Mouse (Mus musculus) stomach, postnatal 0 days (tissue): Measurements from ENCODE around the gene Mgll. TPM values are rescaled to one million over a fixed set of nuclear protein-coding genes. Genes with fewer than 3 reads are reported as not detected.

Source experiments
- ATAC-seq: fragments of 200-750 bp; cut with Nextera tagmentation; 2 replicates; pipeline ENCODE4 v1.8.0; 2017; ENCODE audit not compliant: low FRiP score, low TSS enrichment
- DNase-seq: peaks from one replicate; pipeline ENCODE4 v3.0.0-alpha.2; 2016; ENCODE audit warnings: low spot score
- H3K27ac ChIP-seq: fragments of 300-500 bp; sonication (generic); replicated peaks from 2 replicates; pipeline ENCODE4 v1.5.1; 2014; ENCODE audit warnings: mild to moderate bottlenecking, control low read depth
- H3K27me3 ChIP-seq: fragments of 300-500 bp; sonication (generic); 2 replicates; pipeline ENCODE4 v1.6.1; 2014; ENCODE audit warnings: low read length; ENCODE audit not compliant: control insufficient read depth, insufficient read depth
- H3K36me3 ChIP-seq: fragments of 300-500 bp; sonication (generic); 2 replicates; pipeline ENCODE4 v1.6.1; 2014; ENCODE audit warnings: low read length, mixed read lengths; ENCODE audit not compliant: control insufficient read depth, insufficient read depth
- H3K4me1 ChIP-seq: fragments of 300-500 bp; sonication (generic); replicated peaks from 2 replicates; pipeline ENCODE4 v1.6.1; 2014; ENCODE audit warnings: antibody characterized with exemption; ENCODE audit not compliant: control insufficient read depth, insufficient read depth
- H3K4me2 ChIP-seq: fragments of 300-500 bp; sonication (generic); replicated peaks from 2 replicates; pipeline ENCODE4 v1.6.1; 2014; ENCODE audit warnings: low read depth, mild to moderate bottlenecking, control low read depth, moderate library complexity
- H3K4me3 ChIP-seq: fragments of 300-500 bp; sonication (generic); 2 replicates; pipeline ENCODE4 v1.5.1; 2014; ENCODE audit warnings: low read depth, low read length, control low read depth
- H3K9ac ChIP-seq: fragments of 300-500 bp; sonication (generic); 2 replicates; pipeline ENCODE4 v1.6.1; 2014; ENCODE audit warnings: mild to moderate bottlenecking, low read length, control low read depth, mixed read lengths
- H3K9me3 ChIP-seq: fragments of 300-500 bp; sonication (generic); 2 replicates; pipeline ENCODE4 v1.6.1; 2016; ENCODE audit warnings: low read length; ENCODE audit not compliant: control insufficient read depth
- CTCF ChIP-seq: IDR thresholded peaks from 2 replicates; pipeline ENCODE4 v1.5.1; 2016; ENCODE audit warnings: antibody characterized with exemption, low read depth, mild to moderate bottlenecking, moderate library complexity
- EP300 ChIP-seq: optimal IDR thresholded peaks from 2 replicates; pipeline ENCODE3; 2016; ENCODE audit warnings: antibody characterized with exemption
- WGBS: fragments of 180-500 bp; shearing (Covaris S2); extraction: QIAGEN DNeasy Blood & Tissue Kit; methylation state at CpG from one replicate; pipeline ENCODE4 v1.1.7; 2014; 5-methylcytosine and 5-hydroxymethylcytosine counted together
- polyA plus RNA-seq: library from polyadenylated mRNA; unstranded; fragments of >200 nt; fragmentation: Nextera tagmentation; extraction: Ambion mirVana; gene quantifications from 2 replicates; pipeline ENCODE4 v1.2.1, GENCODE M21; 2015

The Mgll gene
- polyA plus RNA-seq, 1 experiment from 2014 or later: 117 TPM

DNA sequence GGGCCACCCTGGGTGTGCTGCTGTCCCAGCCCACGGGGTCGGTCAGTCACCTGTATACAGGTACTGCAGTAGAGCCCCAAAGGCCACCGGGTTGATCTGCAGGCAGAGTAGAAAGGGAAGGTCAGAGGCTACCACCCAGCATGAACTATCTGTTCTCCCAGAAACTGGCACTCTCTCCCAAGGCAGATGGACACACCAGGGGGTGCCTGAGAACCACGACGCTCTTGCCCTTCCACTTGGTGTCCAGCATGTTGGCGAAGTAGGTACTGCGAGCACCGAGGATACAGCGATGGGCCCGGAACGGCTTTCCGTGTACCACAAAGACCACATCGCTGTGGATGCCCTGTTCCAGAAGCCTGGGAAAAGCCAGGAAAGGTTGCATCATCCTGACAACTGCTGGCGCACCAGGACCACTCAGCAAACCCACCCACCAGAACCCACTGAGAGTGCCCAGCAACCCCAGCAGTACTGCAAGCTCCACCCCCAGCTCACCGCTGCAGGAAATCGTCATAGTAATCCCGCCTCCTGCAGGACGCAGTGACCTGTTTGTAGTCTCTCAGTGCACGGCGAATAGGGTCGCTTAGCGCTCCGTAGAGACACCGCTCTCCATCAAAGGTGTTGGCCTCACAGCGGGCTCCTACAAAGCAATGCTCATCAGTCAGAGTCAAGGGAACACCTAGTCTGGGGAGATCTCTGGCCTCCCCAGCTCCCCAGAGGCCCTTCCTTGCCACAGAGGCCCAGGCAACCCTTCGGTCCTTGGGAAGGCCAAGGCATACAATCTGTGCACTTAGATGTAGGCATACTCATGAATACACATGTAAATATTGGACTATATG is 115.1 kb downstream of the Mgll start:
- H3K27me3 ChIP-seq: no peaks in the 10 kb centered on the region
- no peak overlapping the region for H3K27ac ChIP-seq
- no peak overlapping the region for H3K4me2 ChIP-seq
- no peak for ATAC-seq
- H3K9me3 ChIP-seq: no peaks in the 10 kb centered on the region
- no peak for DNase-seq
- TF ChIP-seq CTCF (no peak), EP300 (no peak)
- no peak overlapping the region for H3K9ac ChIP-seq
- H3K4me1 ChIP-seq: peaks cover 4% of the 10 kb centered on the region; the same call in 1 of the 2 replicates
- H3K4me3 ChIP-seq: no peak overlapping the region
- peaks cover 9% of the 10 kb centered on the region; the same call in 1 of the 2 replicates for H3K36me3 ChIP-seq
- WGBS: 86% methylated on average over 26 of the region's 26 CpGs

DNA sequence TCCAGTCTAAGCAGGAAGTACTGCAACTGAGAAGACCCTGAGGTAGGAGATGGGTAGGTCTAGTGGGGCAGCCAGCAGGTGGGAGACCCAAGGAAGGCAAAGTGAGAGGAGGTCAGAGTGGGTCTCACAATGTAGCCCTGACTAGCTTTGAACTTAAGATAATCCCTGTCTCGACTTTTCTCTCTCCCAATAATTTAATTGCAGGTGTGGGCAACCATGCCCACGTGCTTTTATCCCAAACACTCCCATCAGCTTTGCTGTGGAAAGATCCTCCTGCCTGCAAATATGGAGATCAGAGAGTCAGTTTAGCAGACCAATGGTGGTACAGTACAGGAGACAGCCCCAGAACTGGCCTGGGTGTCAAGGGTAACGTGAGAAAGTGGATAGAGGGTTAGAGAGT is 116.0 kb downstream of the Mgll start:
- no peak for TF ChIP-seq CTCF
- TF ChIP-seq EP300: no peak
- H3K27ac ChIP-seq: no peak overlapping the region
- H3K4me1 ChIP-seq: peaks cover 4% of the 10 kb centered on the region; the same call in 1 of the 2 replicates
- DNase-seq: no peak
- H3K27me3 ChIP-seq: no peaks in the 10 kb centered on the region
- H3K9ac ChIP-seq: no peak overlapping the region
- no peaks in the 10 kb centered on the region for H3K9me3 ChIP-seq
- H3K36me3 ChIP-seq: peaks cover 9% of the 10 kb centered on the region; the same call in 1 of the 2 replicates
- 80% methylated on average over 3 of the region's 3 CpGs for WGBS
- no peak for ATAC-seq
- H3K4me3 ChIP-seq: no peak overlapping the region
- no peak overlapping the region; the same call in 1 of the 2 replicates for H3K4me2 ChIP-seq

DNA sequence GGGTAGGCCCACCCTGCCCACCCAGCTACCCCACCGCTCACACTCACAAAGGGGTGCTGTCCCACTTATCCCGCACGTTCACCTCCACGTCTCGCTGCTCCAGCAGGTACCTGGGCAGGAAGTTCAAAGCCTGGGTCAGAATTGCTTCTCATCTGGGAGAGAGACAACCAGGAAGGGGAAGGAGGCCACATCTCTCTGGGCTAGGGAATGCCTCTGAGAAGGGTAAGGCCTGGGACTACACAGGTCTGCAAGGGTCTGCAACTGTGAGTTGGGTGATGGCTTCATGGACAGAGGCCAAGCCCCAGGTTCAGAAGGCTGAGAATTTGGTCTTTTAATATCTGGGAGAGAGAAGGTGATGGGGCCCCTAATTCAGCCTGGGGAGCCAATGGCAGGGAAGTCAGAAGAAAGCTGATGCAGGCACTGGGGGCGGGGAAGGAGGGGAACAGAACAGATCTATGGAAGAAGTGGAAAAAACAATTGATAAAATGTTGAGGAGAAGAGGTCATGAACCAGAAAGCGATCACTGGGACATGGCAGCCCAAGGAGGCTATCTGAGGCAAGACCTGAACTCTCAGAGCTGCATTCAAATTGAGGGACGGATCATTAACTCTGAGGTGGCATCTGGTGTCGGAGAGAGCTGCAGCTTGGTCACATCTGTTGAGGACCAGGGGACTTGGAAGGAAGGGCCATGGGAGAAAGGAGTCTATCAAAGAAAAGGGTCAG is 116.7 kb downstream of the Mgll start:
- H3K4me2 ChIP-seq: peak overlapping the region; percentile 80
- peaks cover 4% of the 10 kb centered on the region; the same call in 1 of the 2 replicates for H3K4me1 ChIP-seq
- TF ChIP-seq EP300 (no peak), CTCF (no peak)
- H3K4me3 ChIP-seq: peak overlapping the region; percentile 86
- H3K27ac ChIP-seq: peak overlapping the region; percentile 97
- DNase-seq: no peak
- WGBS: 52% methylated on average over 9 of the region's 9 CpGs
- no peak for ATAC-seq
- H3K9ac ChIP-seq: peak overlapping the region; percentile 94
- no peaks in the 10 kb centered on the region for H3K27me3 ChIP-seq
- H3K36me3 ChIP-seq: peaks cover 6% of the 10 kb centered on the region; the same call in 1 of the 2 replicates
- H3K9me3 ChIP-seq: no peaks in the 10 kb centered on the region

DNA sequence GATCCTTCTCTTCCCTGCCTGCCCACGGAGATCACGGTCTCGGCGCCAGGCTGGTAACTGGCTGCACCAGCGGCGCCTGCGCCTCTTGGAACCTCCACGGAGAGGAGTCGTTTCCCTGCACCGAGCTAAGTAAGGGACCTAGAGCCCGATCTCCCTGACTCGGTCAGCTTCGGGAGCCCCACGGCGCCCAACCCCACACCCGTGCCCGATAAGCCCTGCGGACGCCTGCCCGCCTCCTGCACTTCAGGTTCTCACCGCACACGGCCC is 117.2 kb downstream of the Mgll start:
- Histone ChIP-seq H3K9ac (peak overlapping the region; percentile 94), H3K36me3 (peaks cover 5% of the 10 kb centered on the region; the same call in 1 of the 2 replicates), H3K4me2 (peak overlapping the region; percentile 80), H3K27me3 (no peaks in the 10 kb centered on the region), H3K27ac (peak overlapping the region; percentile 97), H3K4me3 (peak overlapping the region; percentile 86), H3K4me1 (peaks cover 4% of the 10 kb centered on the region; the same call in 1 of the 2 replicates), H3K9me3 (no peaks in the 10 kb centered on the region)
- TF ChIP-seq CTCF (no peak), EP300 (no peak)
- DNase-seq: no peak
- peak; percentile 23 for ATAC-seq
- WGBS: under 1% methylated on average over 22 of the region's 22 CpGs

DNA sequence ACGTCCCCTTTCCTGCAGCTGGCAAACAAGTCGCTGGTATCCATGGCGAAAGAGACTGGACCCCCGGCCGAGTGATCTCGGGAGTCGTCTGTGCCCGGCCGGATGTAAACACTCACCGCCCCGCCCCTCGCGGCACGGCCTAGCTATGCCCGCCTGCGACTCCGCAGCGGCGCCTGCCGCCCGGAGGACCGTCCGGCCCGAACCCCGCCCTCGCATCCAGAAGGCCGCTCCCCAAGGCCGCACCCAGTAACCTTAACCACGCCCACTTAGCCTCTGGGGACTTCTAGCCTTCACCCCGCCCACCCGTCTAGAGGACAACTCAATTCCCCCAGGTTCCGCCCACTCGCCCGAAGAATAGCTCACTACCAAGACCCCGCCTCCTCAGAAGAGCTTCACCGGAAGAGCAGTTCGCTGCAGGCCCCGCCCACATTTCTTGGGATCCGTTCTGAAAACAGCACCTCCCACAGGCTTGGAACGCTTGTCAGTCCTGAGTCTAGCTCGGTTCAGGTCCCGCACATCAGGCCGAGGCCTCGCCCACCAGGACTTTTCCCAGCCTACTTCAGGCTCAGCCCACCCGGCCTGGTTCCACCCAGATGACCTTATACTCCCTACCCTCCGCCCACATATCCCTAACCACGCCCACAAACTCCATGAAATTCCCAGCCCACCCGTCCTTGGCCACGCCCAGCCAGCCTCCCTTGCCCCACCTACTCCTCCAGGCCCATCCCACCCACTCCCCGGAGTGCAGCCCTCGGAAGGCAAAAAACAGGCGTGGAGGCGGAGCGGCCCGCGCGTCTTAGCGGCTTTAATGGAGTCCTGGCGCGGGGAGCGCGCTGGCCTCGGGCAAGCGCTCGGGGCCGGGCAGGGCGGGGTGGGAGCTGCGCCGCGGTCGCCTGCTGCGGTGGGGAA is 117.8 kb downstream of the Mgll start, which contains the start of gene Abtb1:
Gene Abtb1 (minus strand): TSS at position 204 of the 909 bp plus-strand sequence.
- H3K9me3 ChIP-seq: no peaks in the 10 kb centered on the region
- DNase-seq (peak; percentile 99), ATAC-seq (peak; percentile 97)
- peaks cover 4% of the 10 kb centered on the region; the same call in 1 of the 2 replicates for H3K4me1 ChIP-seq
- peak within 1 kb of the TSS; percentile 86 for H3K4me3 ChIP-seq
- H3K27me3 ChIP-seq: no peaks in the 10 kb centered on the region
- H3K4me2 ChIP-seq: peak within 1 kb of the TSS; percentile 92
- WGBS: under 1% methylated on average over 72 of the region's 72 CpGs
- H3K36me3 ChIP-seq: peaks cover 5% of the 10 kb centered on the region; the same call in 1 of the 2 replicates
- peak within 1 kb of the TSS; percentile 97 for H3K27ac ChIP-seq
- TF ChIP-seq CTCF (peak; percentile 79), EP300 (no peak)
- H3K9ac ChIP-seq: peak within 1 kb of the TSS; percentile 94
